Mouse (Mus musculus): ENCODE data around the gene Rpl22. TPM values are rescaled to one million over a fixed set of nuclear protein-coding genes. Genes with fewer than 3 reads are reported as not detected.

Rpl22 gene
- polyA plus RNA-seq, 1 experiment from 2014 or later, result 424 TPM

DNA sequence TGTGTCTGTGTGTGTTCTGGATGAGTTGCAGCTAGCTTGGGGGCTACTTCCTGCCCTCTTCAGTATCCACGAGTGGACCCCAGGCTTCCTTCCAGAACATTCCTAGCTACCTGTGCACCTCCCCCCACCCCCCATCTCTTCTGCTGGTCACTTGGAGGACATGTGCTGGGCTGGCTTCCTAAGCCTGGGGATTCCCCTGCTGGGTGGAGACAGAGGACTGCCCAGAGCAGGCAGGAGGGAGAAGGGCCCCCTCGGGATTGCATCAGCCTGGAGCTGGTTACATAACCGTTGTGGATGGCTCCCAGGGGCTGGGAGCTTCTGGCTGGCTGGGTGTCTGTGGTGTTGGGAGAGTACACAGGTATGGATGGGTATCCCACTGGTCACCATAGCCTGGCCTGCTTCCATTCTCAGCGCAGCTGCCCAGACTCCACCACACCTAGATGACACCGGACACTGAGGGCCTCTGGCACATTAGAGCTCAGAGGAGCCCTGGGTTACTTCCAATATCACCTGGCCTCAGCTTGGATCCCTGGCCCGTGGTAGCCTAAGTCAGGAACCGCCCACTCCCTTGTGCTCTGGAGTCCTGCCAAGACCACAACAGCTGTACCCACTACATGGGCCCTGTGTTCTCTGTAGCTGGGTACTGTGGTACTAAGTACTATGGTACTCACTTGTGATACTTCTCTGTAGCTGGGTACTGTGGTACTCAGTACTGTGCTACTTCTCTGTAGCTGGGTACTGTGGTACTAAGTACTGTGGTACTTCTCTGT, 19.8 kb downstream of the Rpl22 start:
- WGBS, result 40% methylated on average over 7 of the region's 7 CpGs
- H3K9ac ChIP-seq, result no peak overlapping the region
- H3K9me3 ChIP-seq, result no peaks in the 10 kb centered on the region
- H3K27me3 ChIP-seq (replicated peaks), result peaks cover 24% of the 10 kb centered on the region
- no peak overlapping the region for H3K27ac ChIP-seq
- H3K36me3 ChIP-seq, result no peaks in the 10 kb centered on the region
- H3K4me2 ChIP-seq (replicated peaks), result no peak overlapping the region; the same call in 1 of the 2 replicates
- peak; percentile 65 for ATAC-seq
- H3K4me1 ChIP-seq (replicated peaks), result peaks cover 19% of the 10 kb centered on the region
- H3K4me3 ChIP-seq (replicated peaks), result no peak overlapping the region

DNA sequence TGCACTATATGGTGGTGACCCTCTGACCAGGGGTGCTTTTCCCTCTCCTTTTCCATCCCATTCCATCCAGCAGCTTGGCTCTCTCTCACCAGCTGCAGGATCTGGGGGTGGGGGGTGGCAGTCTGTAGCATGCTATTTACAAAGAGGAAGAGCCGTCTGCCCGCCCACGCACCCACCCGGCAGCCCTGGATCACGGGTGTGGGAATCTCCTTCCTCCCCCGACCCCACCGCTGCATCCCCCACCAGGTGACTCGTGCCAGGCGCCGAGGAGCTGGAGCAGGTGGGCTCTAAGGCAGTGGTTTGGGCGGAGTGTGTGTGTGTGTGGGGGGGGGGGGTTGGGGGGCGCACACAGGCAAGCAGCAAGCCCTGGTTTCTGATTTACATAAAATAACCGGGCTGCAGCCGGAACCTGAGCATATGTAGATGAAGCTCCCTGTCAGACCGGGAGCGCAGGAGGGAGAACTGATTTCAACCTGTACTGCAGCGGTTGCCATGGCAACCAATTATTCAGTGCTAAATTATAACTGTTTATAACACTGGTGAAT, 24.4 kb downstream of the Rpl22 start:
- WGBS, result 3% methylated on average over 15 of the region's 17 CpGs
- H3K27me3 ChIP-seq (replicated peaks), result peaks cover 11% of the 10 kb centered on the region
- ATAC-seq, result no peak
- no peaks in the 10 kb centered on the region for H3K9me3 ChIP-seq
- H3K9ac ChIP-seq, result no peak overlapping the region
- H3K36me3 ChIP-seq, result no peaks in the 10 kb centered on the region
- H3K4me2 ChIP-seq (replicated peaks), result peak overlapping the region; percentile 34
- H3K4me1 ChIP-seq (replicated peaks), result peaks cover 29% of the 10 kb centered on the region
- H3K27ac ChIP-seq, result no peak overlapping the region
- no peak overlapping the region for H3K4me3 ChIP-seq (replicated peaks)

DNA sequence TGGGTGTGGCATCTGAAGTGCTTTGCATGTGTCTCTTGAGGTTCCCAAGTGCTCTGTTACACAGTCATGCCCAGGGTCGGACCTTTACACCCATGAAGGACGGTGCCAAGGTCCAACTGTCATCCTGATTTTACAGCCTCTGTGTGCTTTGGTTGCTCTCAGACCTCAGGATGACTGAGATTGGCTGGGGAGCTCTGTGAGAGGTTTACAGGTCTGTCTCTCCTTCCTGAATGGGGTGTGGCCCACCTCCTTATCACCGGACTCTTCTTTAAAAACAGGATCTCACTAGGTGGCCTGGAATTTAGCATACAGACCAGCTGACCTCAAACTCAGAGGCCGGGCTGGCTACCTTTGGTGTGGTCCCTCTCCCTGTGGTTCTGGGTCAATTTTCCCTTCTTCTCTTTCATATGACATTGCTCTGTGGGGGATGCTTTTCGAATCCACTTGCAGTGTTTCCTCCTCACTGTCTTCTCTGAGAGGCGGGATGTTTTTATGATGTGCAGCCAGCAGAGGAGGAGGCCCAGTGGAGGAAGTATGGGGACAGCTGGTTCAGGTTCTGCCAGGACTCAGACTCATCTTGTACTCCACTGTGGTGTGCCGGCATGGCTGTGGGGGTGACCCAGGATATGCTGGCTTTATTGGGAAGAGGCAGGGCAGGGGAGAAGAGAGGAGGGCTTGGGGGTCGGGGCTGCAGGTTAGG, 25.3 kb downstream of the Rpl22 start:
- Histone ChIP-seq H3K4me3 (replicated peaks) (no peak overlapping the region), H3K27me3 (replicated peaks) (peaks cover 11% of the 10 kb centered on the region), H3K27ac (no peak overlapping the region), H3K4me2 (replicated peaks) (peak overlapping the region; percentile 34; the same call in 1 of the 2 replicates), H3K9ac (no peak overlapping the region), H3K36me3 (no peaks in the 10 kb centered on the region), H3K9me3 (no peaks in the 10 kb centered on the region), H3K4me1 (replicated peaks) (peaks cover 22% of the 10 kb centered on the region)
- ATAC-seq, result peak; percentile 85
- 16% methylated on average over 8 of the region's 8 CpGs for WGBS

DNA sequence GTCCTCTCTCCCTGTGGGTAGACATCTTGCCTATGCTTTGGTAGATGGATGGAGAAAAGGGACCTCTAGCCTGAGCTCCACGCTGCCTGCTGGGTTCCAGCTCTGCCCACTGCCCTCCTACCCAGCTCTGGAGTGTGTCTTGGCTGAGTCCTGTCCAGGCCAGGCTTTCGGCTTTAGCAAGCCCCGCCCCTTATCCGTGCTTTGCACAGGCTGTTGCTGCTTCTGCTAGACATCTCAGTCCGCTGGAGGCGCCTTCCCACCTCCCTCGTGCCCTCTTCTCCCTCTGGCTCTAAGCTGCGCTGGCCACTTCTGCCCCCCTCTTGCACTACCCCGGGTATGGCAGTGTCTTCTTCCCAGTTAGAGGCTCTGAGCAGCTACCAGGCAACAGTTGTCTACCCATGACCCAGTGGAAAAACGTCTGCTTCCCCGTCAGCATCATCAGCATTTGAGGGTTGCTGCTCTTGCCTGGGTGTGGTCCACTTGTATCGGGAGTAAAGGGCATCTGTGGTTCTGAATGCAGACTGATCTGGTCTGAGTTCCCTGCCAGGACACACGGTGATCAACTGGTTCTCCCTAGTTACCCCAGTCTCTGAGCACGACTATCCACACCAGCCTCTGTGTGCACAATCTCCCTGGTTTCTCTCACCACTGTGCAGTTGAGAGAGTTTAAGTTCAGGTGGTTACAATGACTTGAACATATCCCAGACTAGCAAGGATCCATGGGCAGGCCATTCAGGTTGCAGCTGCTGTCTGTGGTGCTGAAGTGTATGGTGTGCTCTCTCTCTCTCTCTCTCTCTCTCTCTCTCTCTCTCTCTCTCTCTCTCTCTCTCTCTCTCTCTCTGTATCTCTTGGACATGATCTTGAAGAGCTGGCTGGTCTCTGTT, 26.1 kb downstream of the Rpl22 start:
- Histone ChIP-seq H3K9ac (no peak overlapping the region), H3K27ac (no peak overlapping the region), H3K4me3 (replicated peaks) (no peak overlapping the region), H3K4me1 (replicated peaks) (peaks cover 22% of the 10 kb centered on the region), H3K4me2 (replicated peaks) (no peak overlapping the region), H3K27me3 (replicated peaks) (peaks cover 11% of the 10 kb centered on the region), H3K9me3 (no peaks in the 10 kb centered on the region), H3K36me3 (no peaks in the 10 kb centered on the region)
- 14% methylated on average over 14 of the region's 14 CpGs for WGBS
- ATAC-seq, result peak; percentile 33; the same call in 1 of the 2 replicates

DNA sequence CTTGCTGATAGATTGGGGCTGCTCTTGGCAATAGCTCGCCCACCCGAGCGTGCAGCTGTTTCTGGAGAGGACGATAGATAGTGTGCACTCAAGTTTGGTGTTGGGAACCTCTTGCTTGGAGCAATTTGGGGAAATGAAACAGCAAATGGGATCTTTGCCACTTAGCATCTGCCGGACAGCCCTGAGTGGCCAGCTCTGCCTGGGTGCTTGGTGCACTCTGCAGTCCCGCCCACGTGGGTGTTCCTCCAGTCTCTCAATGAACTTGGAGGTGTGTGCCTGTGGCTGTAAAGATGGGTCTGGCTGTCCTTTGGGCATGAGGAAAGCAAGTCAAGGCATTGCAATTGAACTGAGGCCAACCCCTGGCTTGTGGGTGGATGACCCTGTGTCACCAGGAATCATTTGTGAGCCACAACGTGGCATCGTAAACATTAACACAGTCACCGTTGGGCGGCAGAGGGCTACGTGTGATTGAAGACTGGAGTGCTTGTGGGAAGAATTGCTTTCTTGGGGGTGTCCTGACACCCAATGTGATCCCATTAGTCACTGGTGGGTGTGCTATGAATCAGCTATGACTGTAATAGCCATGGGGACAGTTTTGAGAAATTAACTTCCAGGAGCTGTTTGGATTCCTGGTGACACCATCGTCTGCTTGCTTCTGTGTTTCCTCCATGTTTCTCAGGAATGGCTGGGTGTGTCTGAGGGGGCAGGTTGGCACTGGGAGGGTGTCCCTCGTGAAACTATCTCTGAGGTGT, 28.5 kb downstream of the Rpl22 start:
- Histone ChIP-seq H3K4me3 (replicated peaks) (no peak overlapping the region), H3K4me2 (replicated peaks) (no peak overlapping the region), H3K9me3 (no peaks in the 10 kb centered on the region), H3K27me3 (replicated peaks) (peaks cover 8% of the 10 kb centered on the region), H3K36me3 (no peaks in the 10 kb centered on the region), H3K9ac (no peak overlapping the region), H3K27ac (no peak overlapping the region), H3K4me1 (replicated peaks) (peaks cover 22% of the 10 kb centered on the region)
- WGBS, result 64% methylated on average over 14 of the region's 14 CpGs
- no peak for ATAC-seq

DNA sequence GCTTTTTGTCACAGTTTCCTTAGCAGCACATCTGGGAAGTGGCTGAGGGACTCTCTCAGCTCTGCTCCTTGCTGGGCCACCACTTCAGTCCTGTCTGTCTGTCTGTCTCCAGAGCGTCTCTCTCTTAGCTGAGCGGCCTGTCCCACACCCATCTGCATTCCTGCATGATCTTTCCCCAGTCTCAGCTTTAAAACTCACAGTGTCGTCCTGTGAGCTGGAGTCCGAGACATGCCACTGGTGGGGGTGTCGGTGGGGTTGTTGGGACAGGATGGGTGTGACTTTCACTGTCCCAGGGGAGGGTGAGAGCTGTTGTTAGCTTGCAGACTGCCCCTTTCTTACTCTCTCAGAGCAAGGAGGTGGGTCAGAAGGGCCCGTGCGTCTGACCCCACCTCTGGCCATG, 30.1 kb downstream of the Rpl22 start:
- Histone ChIP-seq H3K4me1 (replicated peaks) (peaks cover 15% of the 10 kb centered on the region), H3K27ac (no peak overlapping the region), H3K4me2 (replicated peaks) (no peak overlapping the region), H3K9me3 (no peaks in the 10 kb centered on the region), H3K36me3 (no peaks in the 10 kb centered on the region), H3K4me3 (replicated peaks) (no peak overlapping the region), H3K27me3 (replicated peaks) (peaks cover 12% of the 10 kb centered on the region; the same call in 1 of the 2 replicates), H3K9ac (no peak overlapping the region)
- 71% methylated on average over 7 of the region's 7 CpGs for whole genome bisulfite sequencing
- no peak for ATAC-seq

DNA sequence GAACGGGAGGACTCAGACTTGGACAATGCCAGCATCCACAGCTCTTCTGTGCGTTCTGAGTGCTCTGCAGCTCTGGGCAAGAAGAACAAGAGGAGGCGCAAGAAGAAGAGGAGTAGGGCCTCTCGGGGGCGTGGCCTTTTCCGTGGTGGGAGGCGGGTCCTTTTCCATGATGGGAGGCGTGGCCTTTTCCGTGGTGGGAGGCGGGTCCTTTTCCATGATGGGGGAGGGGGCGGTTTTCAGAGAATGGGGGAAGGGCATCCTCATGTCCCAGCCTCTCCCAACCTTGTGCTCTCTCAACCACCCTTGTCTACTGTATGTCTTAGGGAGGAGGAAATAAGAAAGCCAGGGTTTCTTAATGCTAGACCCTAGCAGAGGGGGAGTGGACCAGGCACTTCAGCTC, 34.2 kb downstream of the Rpl22 start:
- WGBS, result 7% methylated on average over 11 of the region's 11 CpGs
- no peak overlapping the region for H3K9ac ChIP-seq
- H3K36me3 ChIP-seq, result no peaks in the 10 kb centered on the region
- H3K27me3 ChIP-seq (replicated peaks), result peaks cover 17% of the 10 kb centered on the region; the same call in 1 of the 2 replicates
- no peak overlapping the region for H3K4me3 ChIP-seq (replicated peaks)
- no peak overlapping the region for H3K4me2 ChIP-seq (replicated peaks)
- no peak overlapping the region for H3K27ac ChIP-seq
- no peak for ATAC-seq
- peaks cover 10% of the 10 kb centered on the region for H3K4me1 ChIP-seq (replicated peaks)
- H3K9me3 ChIP-seq, result no peaks in the 10 kb centered on the region

DNA sequence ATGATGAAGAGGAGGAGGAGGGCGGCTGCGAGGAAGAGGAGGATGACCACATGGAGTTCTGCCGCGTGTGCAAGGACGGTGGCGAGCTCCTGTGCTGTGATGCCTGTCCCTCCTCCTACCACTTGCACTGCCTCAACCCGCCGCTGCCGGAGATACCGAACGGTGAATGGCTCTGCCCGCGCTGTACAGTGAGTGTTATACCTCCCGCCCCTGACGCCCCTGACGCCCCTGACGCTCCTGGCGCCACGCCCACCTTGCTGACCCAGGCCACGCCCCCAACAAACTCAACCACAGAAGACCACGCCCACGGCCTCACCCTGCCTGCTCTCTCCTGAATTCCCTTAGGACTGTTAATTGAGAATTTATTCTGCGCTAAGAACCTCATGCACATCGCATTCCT, 35.3 kb downstream of the Rpl22 start:
- H3K4me2 ChIP-seq (replicated peaks), result peak overlapping the region; percentile 50
- no peak overlapping the region for H3K27ac ChIP-seq
- H3K9me3 ChIP-seq, result no peaks in the 10 kb centered on the region
- H3K4me1 ChIP-seq (replicated peaks), result peaks cover 10% of the 10 kb centered on the region
- H3K9ac ChIP-seq, result no peak overlapping the region
- WGBS, result 2% methylated on average over 24 of the region's 24 CpGs
- H3K36me3 ChIP-seq, result no peaks in the 10 kb centered on the region
- H3K27me3 ChIP-seq (replicated peaks), result peaks cover 17% of the 10 kb centered on the region; the same call in 1 of the 2 replicates
- H3K4me3 ChIP-seq (replicated peaks), result 0 out of 2 replicates have a peak overlapping the region, but pooled peaks have one; percentile 9
- ATAC-seq, result peak; percentile 75

DNA sequence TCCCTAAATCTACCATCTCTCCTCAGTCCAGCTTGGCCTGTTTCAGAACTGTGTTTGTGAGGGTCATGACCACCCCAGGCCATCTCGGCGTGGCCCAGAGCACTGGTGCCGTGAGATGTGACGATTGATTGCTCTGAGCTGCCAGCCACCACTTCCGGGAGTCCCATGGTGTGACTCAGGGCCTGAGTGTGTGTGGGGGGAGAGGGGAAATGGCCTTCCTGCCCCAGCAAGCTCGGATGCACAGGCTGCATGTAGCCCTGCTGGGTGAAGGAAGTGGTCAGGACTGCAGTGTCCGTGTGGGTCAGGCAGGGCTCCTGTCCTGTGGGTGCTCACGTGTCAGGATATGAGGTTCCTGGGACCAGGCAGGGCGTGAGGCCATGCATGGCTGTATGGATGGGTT, 36.6 kb downstream of the Rpl22 start:
- Histone ChIP-seq H3K4me2 (replicated peaks) (no peak overlapping the region), H3K4me1 (replicated peaks) (peaks cover 10% of the 10 kb centered on the region)
- ATAC-seq, result 0 out of 2 replicates have a peak, but pooled peaks have one; percentile 24

DNA sequence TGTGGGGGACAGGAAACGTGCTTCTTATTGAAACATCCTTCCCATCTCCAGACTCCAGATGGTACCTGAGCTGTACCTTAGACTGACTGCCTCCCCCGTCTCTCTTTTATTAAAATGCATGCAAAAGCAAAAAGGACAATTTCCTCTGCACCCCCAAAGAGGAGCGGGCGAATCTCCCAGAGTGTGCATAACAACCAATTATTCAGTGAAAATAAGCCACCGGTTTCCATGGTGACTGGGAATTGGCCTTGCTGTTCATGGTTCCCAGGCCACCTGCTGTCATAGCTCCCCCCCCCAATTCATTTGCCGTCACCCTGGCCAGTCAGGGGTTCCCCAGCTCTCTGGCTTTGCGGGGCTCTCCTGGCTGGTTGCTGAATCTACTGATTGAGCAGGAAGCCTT, 39.7 kb downstream of the Rpl22 start:
- H3K9me3 ChIP-seq, result no peaks in the 10 kb centered on the region
- H3K4me2 ChIP-seq (replicated peaks), result no peak overlapping the region
- H3K27me3 ChIP-seq (replicated peaks), result peaks cover 9% of the 10 kb centered on the region; the same call in 1 of the 2 replicates
- no peak for ATAC-seq
- H3K4me3 ChIP-seq (replicated peaks), result no peak overlapping the region
- no peak overlapping the region for H3K9ac ChIP-seq
- peaks cover 10% of the 10 kb centered on the region for H3K4me1 ChIP-seq (replicated peaks)
- H3K27ac ChIP-seq, result no peak overlapping the region
- no peaks in the 10 kb centered on the region for H3K36me3 ChIP-seq
- WGBS, result 72% methylated on average over 7 of the region's 7 CpGs

More for the DNA sequence above, 36.6 kb downstream of the Rpl22 start:
- H3K9me3 ChIP-seq, result no peaks in the 10 kb centered on the region
- WGBS, result 64% methylated on average over 9 of the region's 9 CpGs
- peaks cover 17% of the 10 kb centered on the region; the same call in 1 of the 2 replicates for H3K27me3 ChIP-seq (replicated peaks)
- no peak overlapping the region for H3K4me3 ChIP-seq (replicated peaks)
- no peaks in the 10 kb centered on the region for H3K36me3 ChIP-seq
- H3K9ac ChIP-seq, result no peak overlapping the region
- H3K27ac ChIP-seq, result no peak overlapping the region

DNA sequence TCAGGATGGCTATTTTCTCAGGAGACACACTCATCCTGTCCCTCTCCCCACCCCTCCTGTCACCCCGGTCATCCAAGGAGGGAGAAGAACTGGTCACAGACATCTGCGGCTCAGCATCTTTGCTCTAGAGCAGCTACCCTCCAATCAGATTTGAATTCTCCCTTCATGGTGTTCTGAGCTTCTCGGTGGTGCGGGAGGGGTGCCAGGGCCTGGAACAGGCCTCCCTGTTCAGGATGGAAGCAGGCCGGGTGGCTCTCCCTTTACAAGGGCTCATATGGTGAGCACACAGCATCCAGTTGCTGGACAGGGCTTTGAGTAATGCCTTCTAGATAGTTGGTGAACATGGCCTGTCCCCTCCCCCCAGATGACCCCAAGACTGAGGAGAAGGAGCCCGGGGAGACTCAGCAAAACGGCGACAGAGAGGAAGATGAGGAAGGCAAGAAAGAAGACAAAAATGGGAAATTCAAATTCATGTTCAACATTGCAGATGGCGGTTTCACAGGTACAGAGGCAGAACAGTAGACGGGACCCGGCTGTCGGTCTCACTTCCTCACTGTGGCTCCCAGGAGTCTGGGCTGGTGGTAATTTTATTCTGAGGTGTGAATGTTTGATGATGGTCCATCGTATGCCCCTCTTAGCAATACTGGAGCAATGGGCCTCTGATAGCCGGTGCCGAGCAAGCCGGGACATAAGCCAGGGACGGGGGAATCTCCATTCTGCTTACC, 57.1 kb downstream of the Rpl22 start:
- Histone ChIP-seq H3K4me3 (replicated peaks) (no peak overlapping the region), H3K9me3 (no peaks in the 10 kb centered on the region), H3K9ac (no peak overlapping the region), H3K4me1 (replicated peaks) (no peaks in the 10 kb centered on the region), H3K4me2 (replicated peaks) (no peak overlapping the region), H3K27ac (no peak overlapping the region), H3K27me3 (replicated peaks) (no peaks in the 10 kb centered on the region), H3K36me3 (no peaks in the 10 kb centered on the region)
- 86% methylated on average over 17 of the region's 17 CpGs for WGBS
- ATAC-seq, result no peak
